Mouse (Mus musculus): ENCODE measurements around the gene Dpagt1.

- TF ChIP-seq CTCF (IDR thresholded peaks at IDR 0.05; ENCODE audit: borderline replicate concordance, insufficient read depth, low read length) (no peak), POLR2A (IDR thresholded peaks at IDR 0.05; ENCODE audit: low read depth, low read length) (no peak)
Observed at GRCm38 (mm10) chr9:44287003-44287400, 38.8 kb upstream of the Dpagt1 start.
